ENCODE assay signal across 18 mouse cellular contexts in the genomic region with DNA sequence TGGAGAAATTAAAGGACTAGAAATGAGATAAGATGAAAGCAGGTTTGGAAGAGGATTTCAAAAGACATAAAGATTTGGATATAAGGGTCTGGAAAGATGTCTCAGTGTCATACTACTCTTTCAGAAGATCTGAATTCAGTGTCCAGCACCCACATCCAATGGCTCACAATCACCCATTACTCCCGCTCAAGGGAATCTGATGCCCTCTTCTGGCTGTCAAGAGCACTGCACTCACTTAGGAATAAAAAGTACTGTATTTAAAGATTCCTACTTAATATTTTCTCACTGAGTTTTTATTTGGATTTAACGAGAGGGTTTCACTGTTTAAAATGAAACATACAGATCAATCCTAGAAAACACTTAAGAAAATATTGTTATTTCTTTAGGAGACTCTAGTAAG. TPM values are rescaled to one million over a fixed set of nuclear protein-coding genes. Genes with fewer than 3 reads are reported as not detected.
DNase-seq lines count a peak whose midpoint lies in the region; ATAC-seq and TF ChIP-seq lines count a peak whose summit lies in the region.
"Had no signal": no experiment of that assay in that cellular context is flagged by ENCODE, and none has a peak within 500 bp of the region (broad histone marks: within the 10 kb centered on the region; RNA-seq: fewer than 3 reads in every experiment).

No protein-coding gene starts in this region.

- no peak for ATAC-seq in hindbrain, postnatal 0 days
- no peak for ATAC-seq in hindbrain, embryonic 14.5 days (ENCODE audit: low FRiP score)
- no peak for ATAC-seq in midbrain, embryonic 14.5 days (ENCODE audit: low FRiP score, low TSS enrichment)
- ATAC-seq in midbrain, embryonic 16.5 days: no peak
- ATAC-seq in heart, embryonic 11.5 days (replicated peaks; ENCODE audit: insufficient number of reproducible peaks, low FRiP score, low TSS enrichment): no peak
- ATAC-seq: forebrain, embryonic 16.5 days had no signal

- TF ChIP-seq CTCF in cerebellum, adult 2 months (IDR thresholded peaks at IDR 0.05; ENCODE audit: borderline replicate concordance, insufficient read depth, low read depth, low read length): peak; percentile 53; the same call in 1 of the 2 replicates
- peak; percentile 66 for TF ChIP-seq CTCF in hindbrain, postnatal 0 days (IDR thresholded peaks at IDR 0.05; ENCODE audit: low read depth)

- H3K27me3 ChIP-seq in cerebellum, adult 2 months (ENCODE audit: control insufficient read depth, insufficient read depth, low read length): no peaks in the 10 kb centered on the region
- no peaks in the 10 kb centered on the region for H3K27me3 ChIP-seq in hindbrain, postnatal 0 days (ENCODE audit: insufficient read depth, low read length)
- peaks cover 14% of the 10 kb centered on the region; the same call in 1 of the 2 replicates for H3K27me3 ChIP-seq in hindbrain, embryonic 14.5 days (ENCODE audit: control insufficient read depth, insufficient read depth, low read length)
- H3K27me3 ChIP-seq in midbrain, embryonic 14.5 days (ENCODE audit: control insufficient read depth, insufficient read depth, low read length): peaks cover 9% of the 10 kb centered on the region; the same call in 1 of the 2 replicates
- H3K27me3 ChIP-seq in midbrain, embryonic 16.5 days (ENCODE audit: control insufficient read depth, insufficient read depth, low read depth, low read length): no peaks in the 10 kb centered on the region; the same call in 1 of the 2 replicates
- peaks cover 37% of the 10 kb centered on the region for H3K27me3 ChIP-seq in heart, embryonic 11.5 days (ENCODE audit: control insufficient read depth, insufficient read depth, low read length)

- H3K9ac ChIP-seq in hindbrain, postnatal 0 days (replicated peaks; ENCODE audit: low read length): no peak overlapping the region
- no peak overlapping the region for H3K9ac ChIP-seq in hindbrain, embryonic 14.5 days
- H3K9ac ChIP-seq in midbrain, embryonic 14.5 days (replicated peaks; ENCODE audit: low read length): no peak overlapping the region
- no peak overlapping the region for H3K9ac ChIP-seq in midbrain, embryonic 16.5 days (ENCODE audit: low read depth, low read length)
- no peak overlapping the region for H3K9ac ChIP-seq in heart, embryonic 11.5 days (ENCODE audit: low read depth, low read length)
- H3K9ac ChIP-seq: neural tube, embryonic 15.5 days had no signal

- H3K4me3 ChIP-seq in cerebellum, adult 2 months (replicated peaks; ENCODE audit: insufficient read depth, low read depth, low read length): no peak overlapping the region
- no peak overlapping the region for H3K4me3 ChIP-seq in hindbrain, postnatal 0 days (ENCODE audit: low read length)
- no peak overlapping the region for H3K4me3 ChIP-seq in hindbrain, embryonic 14.5 days (replicated peaks; ENCODE audit: low read length)
- H3K4me3 ChIP-seq in midbrain, embryonic 14.5 days (replicated peaks; ENCODE audit: low read depth, low read length): no peak overlapping the region
- no peak overlapping the region for H3K4me3 ChIP-seq in midbrain, embryonic 16.5 days (ENCODE audit: low read depth, low read length)
- no peak overlapping the region for H3K4me3 ChIP-seq in heart, embryonic 11.5 days (ENCODE audit: low read depth, low read length)
- H3K4me3 ChIP-seq: neural tube, embryonic 15.5 days had no signal

- DNase-seq in cerebellum, adult 2 months: no peak
- no peak for DNase-seq in cerebellum, postnatal 36 days
- peak; percentile 42 for DNase-seq in hindbrain, postnatal 0 days (ENCODE audit: low spot score)
- no peak for DNase-seq in hindbrain, embryonic 14.5 days (ENCODE audit: low spot score)
- peak; percentile 18 for DNase-seq in midbrain, embryonic 14.5 days
- DNase-seq in yolk sac, embryonic 10.5 days (ENCODE audit: low spot score): no peak
- DNase-seq: adrenal gland, postnatal 25 days; gastrocnemius, postnatal 10 days; heart, postnatal 14 days; retina, postnatal 1 day; thymus, adult 2 months had no signal

- H3K9me3 ChIP-seq in hindbrain, postnatal 0 days (ENCODE audit: low read length): no peaks in the 10 kb centered on the region
- H3K9me3 ChIP-seq in hindbrain, embryonic 14.5 days (ENCODE audit: control insufficient read depth, low read length): no peaks in the 10 kb centered on the region
- H3K9me3 ChIP-seq in midbrain, embryonic 14.5 days (ENCODE audit: control insufficient read depth, low read length): no peaks in the 10 kb centered on the region
- H3K9me3 ChIP-seq in midbrain, embryonic 16.5 days (replicated peaks; ENCODE audit: control insufficient read depth, low read length, poor library complexity, severe bottlenecking): no peaks in the 10 kb centered on the region
- no peaks in the 10 kb centered on the region for H3K9me3 ChIP-seq in heart, embryonic 11.5 days (replicated peaks; ENCODE audit: control insufficient read depth, low read length)
- H3K9me3 ChIP-seq: neural tube, embryonic 15.5 days had no signal

- no peak overlapping the region for H3K4me2 ChIP-seq in hindbrain, postnatal 0 days (ENCODE audit: low read depth, low read length)
- no peak overlapping the region for H3K4me2 ChIP-seq in hindbrain, embryonic 14.5 days (replicated peaks)
- no peak overlapping the region for H3K4me2 ChIP-seq in midbrain, embryonic 14.5 days (ENCODE audit: low read length)
- no peak overlapping the region for H3K4me2 ChIP-seq in midbrain, embryonic 16.5 days (ENCODE audit: low read length)
- H3K4me2 ChIP-seq in heart, embryonic 11.5 days: no peak overlapping the region

- no peak for TF ChIP-seq POLR2A in cerebellum, adult 2 months (IDR thresholded peaks at IDR 0.05; ENCODE audit: borderline replicate concordance, insufficient read depth, low read length)

- H3K4me1 ChIP-seq in cerebellum, adult 2 months (ENCODE audit: control insufficient read depth, insufficient read depth, low read length): no peaks in the 10 kb centered on the region
- H3K4me1 ChIP-seq in hindbrain, postnatal 0 days (ENCODE audit: insufficient read depth, low read length): no peaks in the 10 kb centered on the region
- H3K4me1 ChIP-seq in hindbrain, embryonic 14.5 days (replicated peaks; ENCODE audit: control insufficient read depth, insufficient read depth, low read length): no peaks in the 10 kb centered on the region; the same call in 1 of the 2 replicates
- H3K4me1 ChIP-seq in midbrain, embryonic 14.5 days (ENCODE audit: control insufficient read depth, insufficient read depth, low read length): 0 out of 2 replicates have a peak, but pooled peaks cover 5% of the 10 kb centered on the region
- H3K4me1 ChIP-seq in midbrain, embryonic 16.5 days (ENCODE audit: control insufficient read depth, insufficient read depth, low read length): 0 out of 2 replicates have a peak, but pooled peaks cover 3% of the 10 kb centered on the region
- 0 out of 2 replicates have a peak, but pooled peaks cover 4% of the 10 kb centered on the region for H3K4me1 ChIP-seq in heart, embryonic 11.5 days (ENCODE audit: control insufficient read depth, insufficient read depth, low read length)

- WGBS in cerebellum, adult 2 months: 47% methylated on average over 2 of the region's 2 CpGs
- 21% methylated on average over 2 of the region's 2 CpGs for WGBS in hindbrain, postnatal 0 days
- WGBS in hindbrain, embryonic 14.5 days: 27% methylated on average over 2 of the region's 2 CpGs
- 24% methylated on average over 2 of the region's 2 CpGs for WGBS in midbrain, embryonic 14.5 days
- 23% methylated on average over 2 of the region's 2 CpGs for WGBS in midbrain, embryonic 16.5 days
- 18% methylated on average over 2 of the region's 2 CpGs for WGBS in heart, embryonic 11.5 days (ENCODE audit: insufficient replicate concordance)

- no peak overlapping the region for H3K27ac ChIP-seq in cerebellum, adult 2 months (ENCODE audit: insufficient read depth, low read length)
- no peak overlapping the region for H3K27ac ChIP-seq in hindbrain, postnatal 0 days
- no peak overlapping the region for H3K27ac ChIP-seq in hindbrain, embryonic 14.5 days
- no peak overlapping the region for H3K27ac ChIP-seq in midbrain, embryonic 14.5 days (replicated peaks; ENCODE audit: low read depth, low read length)
- no peak overlapping the region for H3K27ac ChIP-seq in midbrain, embryonic 16.5 days (ENCODE audit: low read length)
- H3K27ac ChIP-seq in heart, embryonic 11.5 days (ENCODE audit: low read depth, low read length): no peak overlapping the region
- H3K27ac ChIP-seq: neural tube, embryonic 15.5 days had no signal

- no peaks in the 10 kb centered on the region for H3K36me3 ChIP-seq in hindbrain, postnatal 0 days (ENCODE audit: insufficient read depth, low read length)
- no peaks in the 10 kb centered on the region for H3K36me3 ChIP-seq in hindbrain, embryonic 14.5 days (replicated peaks; ENCODE audit: control insufficient read depth, insufficient read depth)
- H3K36me3 ChIP-seq in midbrain, embryonic 14.5 days (ENCODE audit: control insufficient read depth, insufficient read depth, low read length): no peaks in the 10 kb centered on the region
- H3K36me3 ChIP-seq in midbrain, embryonic 16.5 days (ENCODE audit: control insufficient read depth, insufficient read depth, low read length): no peaks in the 10 kb centered on the region
- no peaks in the 10 kb centered on the region for H3K36me3 ChIP-seq in heart, embryonic 11.5 days (ENCODE audit: control insufficient read depth, insufficient read depth, low read length)
- H3K36me3 ChIP-seq: neural tube, embryonic 15.5 days had no signal

RNA-seq across cellular contexts. Expression of a gene that starts 2.2 kb away (rescaled TPM):
- 92.4 and 100 TPM in 2 replicates for polyA plus RNA-seq in cerebellum, adult 2 months (2012; rRNA removed)
- total RNA-seq in hindbrain, postnatal 0 days (2014; rRNA removed): 49.8 and 54.1 TPM in 2 replicates
- 38.1 and 45.0 TPM in 2 replicates for polyA plus RNA-seq in hindbrain, postnatal 0 days (2015; fragmentation: Nextera tagmentation; extraction: Ambion mirVana)
- 51.5 TPM in 2 replicates for polyA plus RNA-seq in hindbrain, embryonic 14.5 days (2014; fragmentation: Nextera tagmentation; extraction: Ambion mirVana)
- polyA plus RNA-seq in midbrain, embryonic 14.5 days (2014; fragmentation: Nextera tagmentation; extraction: Ambion mirVana): 28.7 and 31.3 TPM in 2 replicates
- polyA plus RNA-seq in midbrain, embryonic 16.5 days (2015; fragmentation: Nextera tagmentation; extraction: Ambion mirVana): 53.7 and 65.4 TPM in 2 replicates
- polyA plus RNA-seq in heart, embryonic 11.5 days (2014; fragmentation: Nextera tagmentation; extraction: Ambion mirVana): 0.35 and 0.44 TPM in 2 replicates
- total RNA-seq: heart, postnatal 14 days; megakaryocyte-erythroid progenitor cell, adult 5-6 weeks had no signal
- polyA plus RNA-seq: lung, embryonic 16.5 days; small intestine, adult 2 months had no signal

Comparison
In these comparisons a context has a peak if more than half of its experiments do, and no peak if none do; other contexts are left out.
1. DNase-seq: peak in hindbrain, postnatal 0 days (single experiment) and midbrain, embryonic 14.5 days (single experiment); none in cerebellum, adult 2 months (0 of 2), cerebellum, postnatal 36 days (0 of 2), hindbrain, embryonic 14.5 days (single experiment) and yolk sac, embryonic 10.5 days (single experiment).
2. RNA of a gene that starts 2.2 kb away (polyA plus RNA-seq): 92.4 to 100 TPM in cerebellum, adult 2 months, 53.7 to 65.4 TPM in midbrain, embryonic 16.5 days, 51.5 TPM in hindbrain, embryonic 14.5 days, 38.1 to 45.0 TPM in hindbrain, postnatal 0 days and 28.7 to 31.3 TPM in midbrain, embryonic 14.5 days; 0.35 to 0.44 TPM in heart, embryonic 11.5 days; every median in the first group is over 10 times any median in the second.